Mouse (Mus musculus) ES-E14 (cell line): ENCODE results near the gene Med13l. TPM values are rescaled to one million over a fixed set of nuclear protein-coding genes. Genes with fewer than 3 reads are reported as not detected.

ENCODE experiments used
- DNase-seq: peaks from one replicate; pipeline ENCODE4 v3.0.0-alpha.2; 2013; ENCODE audit warnings: low read depth, low spot score
- H3K27ac ChIP-seq: 2 replicates; pipeline ENCODE4 v1.5.1; 2012; ENCODE audit warnings: low read depth, mild to moderate bottlenecking, low read length, moderate library complexity, mixed read lengths; ENCODE audit not compliant: poor library complexity, insufficient read depth, severe bottlenecking
- H3K36me3 ChIP-seq: 2 replicates; pipeline ENCODE4 v1.6.1; 2012; ENCODE audit warnings: mild to moderate bottlenecking, low read length, moderate library complexity, mixed read lengths; ENCODE audit not compliant: control insufficient read depth, poor library complexity, insufficient read depth, severe bottlenecking
- H3K4me1 ChIP-seq, 2 experiments: fragments of 150-350 bp in 1 of 2; sonication (generic) in 1 of 2; 2 replicates each; pipeline ENCODE4 v1.6.1; 2012; ENCODE audit warnings: low read length in 2 of 2, mild to moderate bottlenecking in 1 of 2, mixed read lengths in 1 of 2; ENCODE audit not compliant: control insufficient read depth in 2 of 2, insufficient read depth in 2 of 2, poor library complexity in 1 of 2
- H3K4me3 ChIP-seq, 2 experiments: fragments of 150-350 bp in 1 of 2; sonication (generic) in 1 of 2; 2 replicates each; pipeline ENCODE4 v1.5.1; 2012; ENCODE audit warnings: low read length in 2 of 2, low read depth in 1 of 2, mild to moderate bottlenecking in 1 of 2, mixed read lengths in 1 of 2; ENCODE audit not compliant: insufficient read depth in 1 of 2, poor library complexity in 1 of 2, severe bottlenecking in 1 of 2
- H3K9ac ChIP-seq: 2 replicates; pipeline ENCODE4 v1.6.1; 2012; ENCODE audit warnings: low read depth, mild to moderate bottlenecking, low read length, mixed read lengths; ENCODE audit not compliant: poor library complexity, insufficient read depth, severe bottlenecking
- H3K9me3 ChIP-seq: fragments of 150-350 bp; sonication (generic); 2 replicates; pipeline ENCODE4 v1.6.1; 2012; ENCODE audit warnings: low read depth, mild to moderate bottlenecking, low read length; ENCODE audit not compliant: control insufficient read depth, insufficient read depth
- CHD2 ChIP-seq: IDR thresholded peaks from 2 replicates; pipeline ENCODE4 v1.6.1; 2014; ENCODE audit warnings: mild to moderate bottlenecking, low read depth, low read length, inconsistent platforms
- HCFC1 ChIP-seq: IDR thresholded peaks from 2 replicates; pipeline ENCODE4 v1.6.1; 2012; ENCODE audit warnings: low read length, inconsistent platforms, borderline replicate concordance; ENCODE audit not compliant: insufficient read depth
- MAFK ChIP-seq: IDR thresholded peaks from 2 replicates; pipeline ENCODE4 v1.6.1; 2014; ENCODE audit warnings: mild to moderate bottlenecking, low read depth, low read length, inconsistent platforms; ENCODE audit not compliant: insufficient read depth
- ZC3H11A ChIP-seq: IDR thresholded peaks from 2 replicates; pipeline ENCODE4 v1.6.1; 2012; ENCODE audit warnings: low read depth, mild to moderate bottlenecking, inconsistent platforms, low read length, borderline replicate concordance
- ZNF384 ChIP-seq: IDR thresholded peaks from 2 replicates; pipeline ENCODE4 v1.6.1; 2012; ENCODE audit warnings: low read depth, low read length, inconsistent platforms
- in situ Hi-C, 2 experiments: fragments of 600-800 bp; cut with MboI; formaldehyde crosslinking; loops; one replicate each; pipeline ENCODE4 v1.15.1; 2025; ENCODE audit warnings: low sequenced_read_pairs in 2 of 2, inconsistent platforms in 1 of 2; ENCODE audit not compliant: unreplicated experiment in 2 of 2
- total RNA-seq: library from RNA; depleted of rRNA; stranded (reverse); fragments of 300-350 nt; gene quantifications from 2 replicates; pipeline ENCODE4 v1.2.3, GENCODE M21; 2012

Med13l gene
- total RNA-seq, 1 experiment: 52.4 TPM

GRCm38 (mm10) chr5:118760986-118761385, 200.5 kb downstream of the Med13l start:
- no peaks in the 10 kb centered on the region for H3K9me3 ChIP-seq
- in situ Hi-C loops: loop anchor here in 1 of 2 experiments (10.0 kb wide), 1 partner anchor 496 kb away; no protein-coding TSS in a partner anchor
- TF ChIP-seq ZC3H11A (no peak), CHD2 (no peak), MAFK (peak; percentile 77), HCFC1 (no peak), ZNF384 (no peak)
- no peak overlapping the region for H3K9ac ChIP-seq
- H3K36me3 ChIP-seq: peaks cover 67% of the 10 kb centered on the region
- no peak overlapping the region for H3K27ac ChIP-seq
- no peak for DNase-seq
- H3K4me1 ChIP-seq: peaks cover 2 to 10% of the 10 kb centered on the region in 2 experiments; a peak in 2 of 4 replicates
- H3K4me3 ChIP-seq: no peak overlapping the region

- no peak for DNase-seq
- no peak overlapping the region for H3K4me3 ChIP-seq
- TF ChIP-seq HCFC1 (no peak), CHD2 (no peak), ZNF384 (no peak), MAFK (no peak), ZC3H11A (no peak)
- peaks cover 51% of the 10 kb centered on the region for H3K36me3 ChIP-seq
- H3K27ac ChIP-seq: no peak overlapping the region; the same call in 1 of the 2 replicates
- H3K4me1 ChIP-seq: peaks cover 2 to 14% of the 10 kb centered on the region in 2 experiments; a peak in 2 of 4 replicates
- H3K9me3 ChIP-seq: no peaks in the 10 kb centered on the region
- no peak overlapping the region for H3K9ac ChIP-seq
- in situ Hi-C loops: loop anchor here in 1 of 2 experiments (10.0 kb wide), 1 partner anchor 498 kb away; no protein-coding TSS in a partner anchor
These were observed 202.2 kb downstream of the Med13l start for GRCm38 (mm10) chr5:118762499-118763185.

- in situ Hi-C loops: loop anchor here in 1 of 2 experiments (10.0 kb wide), 1 partner anchor 499 kb away; no protein-coding TSS in a partner anchor
- no peak overlapping the region for H3K27ac ChIP-seq
- H3K4me3 ChIP-seq: no peak overlapping the region
- H3K4me1 ChIP-seq: peaks cover 2 to 14% of the 10 kb centered on the region in 2 experiments; a peak in 2 of 4 replicates
- DNase-seq: peak; percentile 31
- no peaks in the 10 kb centered on the region for H3K9me3 ChIP-seq
- H3K9ac ChIP-seq: no peak overlapping the region
- TF ChIP-seq MAFK (no peak), CHD2 (no peak), HCFC1 (no peak), ZNF384 (no peak), ZC3H11A (no peak)
- H3K36me3 ChIP-seq: peaks cover 45% of the 10 kb centered on the region
These were observed 202.9 kb downstream of the Med13l start for GRCm38 (mm10) chr5:118763353-118763752.

- H3K9ac ChIP-seq: no peak overlapping the region
These were observed 208.7 kb downstream of the Med13l start for GRCm38 (mm10) chr5:118769143-118769542.

More at GRCm38 (mm10) chr5:118769143-118769542, 208.7 kb downstream of the Med13l start:
- Histone ChIP-seq H3K4me1 (peaks cover 2 to 7% of the 10 kb centered on the region in 2 experiments; a peak in 2 of 4 replicates), H3K27ac (no peak overlapping the region), H3K4me3 (no peak overlapping the region), H3K36me3 (no peaks in the 10 kb centered on the region), H3K9me3 (no peaks in the 10 kb centered on the region)
- in situ Hi-C loops: loop anchor here in 1 of 2 experiments (10.0 kb wide), 1 partner anchor 504 kb away; no protein-coding TSS in a partner anchor
- DNase-seq: no peak
- no peak for TF ChIP-seq CHD2
- no peak for TF ChIP-seq HCFC1
- no peak for TF ChIP-seq MAFK
- TF ChIP-seq ZC3H11A: no peak
- no peak for TF ChIP-seq ZNF384
